Mouse (Mus musculus) midbrain, embryonic 15.5 days (tissue): ENCODE results near the gene Serpina9. TPM values are rescaled to one million over a fixed set of nuclear protein-coding genes. Genes with fewer than 3 reads are reported as not detected.

ENCODE experiments used
- ATAC-seq: fragments of 200-750 bp; cut with Nextera tagmentation; replicated peaks from 2 replicates; pipeline ENCODE4 v1.8.0; 2017; ENCODE audit warnings: moderate TSS enrichment
- H3K27ac ChIP-seq: fragments of 300-500 bp; sonication (generic); 2 replicates; pipeline ENCODE4 v1.5.1; 2015; ENCODE audit warnings: mild to moderate bottlenecking, inconsistent platforms
- H3K27me3 ChIP-seq: fragments of 300-500 bp; sonication (generic); replicated peaks from 2 replicates; pipeline ENCODE4 v1.6.1; 2015; ENCODE audit warnings: inconsistent platforms
- H3K36me3 ChIP-seq: fragments of 300-500 bp; sonication (generic); replicated peaks from 2 replicates; pipeline ENCODE4 v1.6.1; 2015; ENCODE audit warnings: inconsistent platforms
- H3K4me1 ChIP-seq: fragments of 300-500 bp; sonication (generic); 2 replicates; pipeline ENCODE4 v1.6.1; 2015; ENCODE audit warnings: inconsistent platforms
- H3K4me2 ChIP-seq: fragments of 300-500 bp; sonication (generic); 2 replicates; pipeline ENCODE4 v1.6.1; 2015; ENCODE audit warnings: inconsistent platforms, mild to moderate bottlenecking, moderate library complexity
- H3K4me3 ChIP-seq: fragments of 300-500 bp; sonication (generic); 2 replicates; pipeline ENCODE4 v1.5.1; 2015; ENCODE audit warnings: mild to moderate bottlenecking, inconsistent platforms
- H3K9ac ChIP-seq: fragments of 300-500 bp; sonication (generic); 2 replicates; pipeline ENCODE4 v1.6.1; 2015; ENCODE audit warnings: mild to moderate bottlenecking, inconsistent platforms
- H3K9me3 ChIP-seq: fragments of 300-500 bp; sonication (generic); 2 replicates; pipeline ENCODE4 v1.6.1; 2016; ENCODE audit warnings: inconsistent platforms
- WGBS: fragments of 180-500 bp; shearing (Covaris S2); methylation state at CpG from one replicate; pipeline ENCODE4 v1.1.7; 2015; ENCODE audit warnings: mixed read lengths; 5-methylcytosine and 5-hydroxymethylcytosine counted together
- polyA plus RNA-seq: library from polyadenylated mRNA; unstranded; fragments of >200 nt; fragmentation: Nextera tagmentation; extraction: Ambion mirVana; gene quantifications from 2 replicates; pipeline ENCODE4 v1.2.1, GENCODE M21; 2015

Gene Serpina9
- polyA plus RNA-seq = 0.05 TPM in 1 of 2 replicates, not detected in the other

GRCm38 (mm10) chr12:104013620-104014019 lies at the start of gene Serpina9:
TSS of gene Serpina9 (minus strand) at chr12:104013755.
- 90% methylated on average over 6 of the region's 6 CpGs for WGBS
- H3K9ac ChIP-seq = no peak within 1 kb of the TSS
- H3K27me3 ChIP-seq = no peaks in the 10 kb centered on the region
- no peak within 1 kb of the TSS for H3K4me3 ChIP-seq
- no peak within 1 kb of the TSS for H3K27ac ChIP-seq
- H3K4me2 ChIP-seq = no peak within 1 kb of the TSS
- H3K4me1 ChIP-seq = no peaks in the 10 kb centered on the region
- ATAC-seq = no peak
- H3K36me3 ChIP-seq = no peaks in the 10 kb centered on the region
- no peaks in the 10 kb centered on the region for H3K9me3 ChIP-seq

DNA sequence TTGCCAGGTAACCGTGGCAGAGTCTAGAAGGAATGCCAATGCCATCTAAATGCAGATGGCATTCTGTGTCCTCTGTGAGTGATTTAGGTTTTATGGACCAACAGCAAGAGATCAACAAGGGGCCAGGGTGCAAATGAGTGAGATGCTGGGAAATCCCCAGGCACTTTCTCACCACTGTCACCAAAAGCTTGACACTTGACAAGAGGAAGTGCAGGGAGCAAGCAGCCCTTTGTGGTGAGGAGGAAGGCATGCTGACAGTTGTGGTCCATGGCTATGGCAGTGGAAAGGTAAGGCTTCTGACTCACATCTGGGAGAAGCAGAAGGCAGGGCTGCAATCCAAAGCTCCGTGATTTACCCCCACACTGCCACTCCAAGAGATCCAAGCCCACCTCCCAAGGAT lies 48.3 kb upstream of the Serpina9 start:
- H3K4me1 ChIP-seq = no peaks in the 10 kb centered on the region
- WGBS = 54% methylated on average over 2 of the region's 2 CpGs
- no peaks in the 10 kb centered on the region for H3K9me3 ChIP-seq
- H3K36me3 ChIP-seq = no peaks in the 10 kb centered on the region
- H3K4me2 ChIP-seq = no peak overlapping the region
- no peak overlapping the region for H3K9ac ChIP-seq
- no peaks in the 10 kb centered on the region for H3K27me3 ChIP-seq
- no peak overlapping the region for H3K4me3 ChIP-seq
- no peak overlapping the region for H3K27ac ChIP-seq
- ATAC-seq = no peak

DNA sequence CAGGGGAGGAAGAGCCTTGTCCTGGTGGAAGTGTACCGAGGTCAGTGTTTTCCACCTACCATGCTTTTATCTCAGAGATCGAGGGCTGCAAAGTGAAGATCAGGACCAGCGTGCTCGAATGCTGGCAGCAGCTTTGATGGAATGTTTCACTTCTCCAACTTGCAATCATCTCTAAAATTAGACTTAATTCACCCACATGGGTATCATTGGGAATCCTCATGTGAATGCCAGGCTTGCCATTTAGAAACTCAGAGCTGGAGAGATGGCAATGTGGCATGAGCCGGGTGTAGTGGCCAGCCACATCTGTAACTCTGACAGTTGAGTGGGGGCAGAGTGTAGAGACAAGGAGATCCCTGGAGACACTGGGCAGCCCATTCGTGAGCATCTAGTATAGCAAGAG lies 46.6 kb upstream of the Serpina9 start:
- 81% methylated on average over 6 of the region's 6 CpGs for WGBS
- H3K9ac ChIP-seq = no peak overlapping the region
- no peak overlapping the region for H3K27ac ChIP-seq
- H3K4me2 ChIP-seq = no peak overlapping the region
- no peak for ATAC-seq
- no peaks in the 10 kb centered on the region for H3K4me1 ChIP-seq
- H3K9me3 ChIP-seq = no peaks in the 10 kb centered on the region
- H3K27me3 ChIP-seq = no peaks in the 10 kb centered on the region
- H3K36me3 ChIP-seq = no peaks in the 10 kb centered on the region
- no peak overlapping the region for H3K4me3 ChIP-seq

GRCm38 (mm10) chr12:104057531-104057930 lies 44.0 kb upstream of the Serpina9 start:
- Histone ChIP-seq H3K9me3 (no peaks in the 10 kb centered on the region), H3K36me3 (no peaks in the 10 kb centered on the region), H3K9ac (no peak overlapping the region), H3K27ac (no peak overlapping the region), H3K4me2 (no peak overlapping the region), H3K4me1 (no peaks in the 10 kb centered on the region), H3K27me3 (no peaks in the 10 kb centered on the region), H3K4me3 (no peak overlapping the region)
- ATAC-seq = no peak
- WGBS = 89% methylated on average over 7 of the region's 7 CpGs

DNA sequence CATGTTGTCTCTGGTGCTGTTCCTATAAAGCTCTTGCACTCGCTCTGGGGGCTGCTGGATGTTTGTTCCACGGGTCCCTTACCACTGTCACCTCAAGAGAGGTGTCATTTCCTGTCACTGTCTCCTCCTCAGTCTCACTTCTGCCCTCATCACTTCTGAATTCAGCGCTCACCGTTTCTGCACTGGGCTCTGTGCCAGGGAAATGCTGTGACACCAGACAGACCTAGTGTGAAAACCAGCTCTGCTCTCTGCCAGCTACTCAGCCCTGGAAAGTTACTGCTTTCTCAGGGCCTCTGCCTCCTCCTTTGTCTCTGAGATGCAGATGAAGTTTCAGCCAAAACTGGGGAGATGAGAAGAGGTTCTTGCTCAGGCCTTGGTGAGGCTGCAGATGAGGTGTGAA lies 43.5 kb upstream of the Serpina9 start:
- no peak for ATAC-seq
- no peaks in the 10 kb centered on the region for H3K4me1 ChIP-seq
- H3K4me2 ChIP-seq = no peak overlapping the region
- H3K9me3 ChIP-seq = no peaks in the 10 kb centered on the region
- H3K27ac ChIP-seq = no peak overlapping the region
- 54% methylated on average over 4 of the region's 4 CpGs for WGBS
- no peak overlapping the region for H3K4me3 ChIP-seq
- no peaks in the 10 kb centered on the region for H3K36me3 ChIP-seq
- H3K27me3 ChIP-seq = no peaks in the 10 kb centered on the region
- no peak overlapping the region for H3K9ac ChIP-seq

DNA sequence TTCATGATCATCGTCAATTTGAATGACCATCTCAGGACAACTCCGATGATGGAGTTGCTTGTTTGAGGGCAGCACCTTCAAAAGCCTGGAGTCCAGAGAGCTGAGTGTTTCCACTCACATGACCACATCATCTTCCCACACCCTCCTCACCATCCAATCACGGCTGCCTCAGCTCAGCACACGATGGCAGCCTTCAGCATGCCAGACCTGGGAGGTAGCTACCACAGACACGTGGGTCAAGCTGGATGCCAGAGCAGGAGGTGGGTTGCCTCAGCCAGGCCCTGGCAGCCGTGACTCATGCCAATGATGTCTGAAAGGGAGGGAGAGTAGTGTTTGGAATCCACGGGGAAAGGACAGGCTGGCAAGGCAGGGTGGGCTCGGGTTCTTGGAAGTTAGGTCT lies 42.2 kb upstream of the Serpina9 start:
- H3K9me3 ChIP-seq = no peaks in the 10 kb centered on the region
- ATAC-seq = no peak
- H3K27ac ChIP-seq = no peak overlapping the region
- H3K36me3 ChIP-seq = no peaks in the 10 kb centered on the region
- H3K9ac ChIP-seq = no peak overlapping the region
- H3K4me2 ChIP-seq = no peak overlapping the region
- no peaks in the 10 kb centered on the region for H3K4me1 ChIP-seq
- 87% methylated on average over 8 of the region's 8 CpGs for WGBS
- no peak overlapping the region for H3K4me3 ChIP-seq
- no peaks in the 10 kb centered on the region for H3K27me3 ChIP-seq

DNA sequence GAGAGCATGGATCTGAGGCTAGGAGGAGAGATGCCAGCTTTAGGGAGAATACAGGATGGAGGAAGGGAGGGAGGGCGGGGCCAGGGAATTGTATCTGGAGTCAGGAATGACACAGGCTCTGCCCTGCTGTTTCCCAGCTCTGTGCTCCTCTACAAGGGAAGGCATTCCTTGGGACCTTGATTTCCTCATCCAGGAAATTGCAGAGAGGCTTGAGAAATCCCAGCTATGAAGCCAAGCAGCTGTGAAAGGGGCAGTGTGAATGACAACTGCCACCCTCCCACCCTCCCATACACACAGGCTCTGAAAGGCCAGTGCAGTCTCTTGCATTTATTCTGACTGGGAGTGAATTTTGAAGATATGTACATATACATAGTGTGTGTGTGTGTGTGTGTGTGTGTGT lies 40.4 kb upstream of the Serpina9 start:
- no peaks in the 10 kb centered on the region for H3K36me3 ChIP-seq
- no peak overlapping the region for H3K4me3 ChIP-seq
- no peak overlapping the region for H3K4me2 ChIP-seq
- no peak overlapping the region for H3K27ac ChIP-seq
- no peak for ATAC-seq
- H3K9ac ChIP-seq = no peak overlapping the region
- 63% methylated on average over 1 of the region's 1 CpGs for WGBS
- no peaks in the 10 kb centered on the region for H3K27me3 ChIP-seq
- H3K4me1 ChIP-seq = no peaks in the 10 kb centered on the region
- no peaks in the 10 kb centered on the region for H3K9me3 ChIP-seq

DNA sequence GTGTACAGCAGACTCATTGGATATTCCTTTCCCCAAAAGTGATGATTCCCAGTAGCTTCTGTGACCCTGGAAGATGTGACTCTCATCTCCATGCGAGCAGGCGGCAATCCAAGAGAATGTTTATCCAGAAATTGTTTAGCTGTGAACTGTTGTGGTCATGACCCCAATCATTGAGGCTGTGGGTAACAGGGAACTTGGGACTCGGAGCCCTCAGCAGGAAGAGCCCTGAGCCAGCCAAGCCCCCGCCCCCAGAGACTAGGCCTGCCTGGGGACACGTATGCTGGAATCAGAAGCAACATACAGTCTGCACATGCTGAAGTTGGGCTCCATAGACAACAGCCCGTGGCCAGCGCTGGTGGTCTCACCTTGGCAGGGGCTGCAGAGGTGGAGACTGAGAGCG lies 32.2 kb upstream of the Serpina9 start:
- Histone ChIP-seq H3K36me3 (no peaks in the 10 kb centered on the region), H3K9ac (no peak overlapping the region), H3K4me3 (no peak overlapping the region), H3K4me2 (no peak overlapping the region), H3K27ac (no peak overlapping the region), H3K9me3 (no peaks in the 10 kb centered on the region), H3K4me1 (no peaks in the 10 kb centered on the region), H3K27me3 (no peaks in the 10 kb centered on the region)
- ATAC-seq = no peak
- WGBS = 90% methylated on average over 8 of the region's 8 CpGs

DNA sequence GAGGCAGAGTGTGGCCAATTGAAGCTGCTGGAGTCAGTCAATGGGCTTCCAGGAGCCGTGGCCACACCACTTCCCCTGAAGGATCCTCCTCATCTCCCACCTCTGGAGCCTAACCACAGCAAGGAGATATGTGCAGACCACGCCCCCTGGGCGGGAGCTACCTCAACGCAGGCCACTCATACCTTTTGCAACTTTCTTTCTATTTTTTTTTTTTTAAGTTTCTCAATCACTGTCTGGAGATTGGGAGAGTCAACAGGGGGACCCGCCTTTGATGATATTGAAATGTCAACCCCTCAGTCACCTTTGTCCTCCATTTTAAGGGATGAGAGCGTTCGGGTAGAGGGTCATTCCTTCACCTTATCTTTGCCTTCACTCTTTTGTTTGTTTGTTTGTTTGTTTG lies 30.8 kb upstream of the Serpina9 start, which contains the start of gene Serpina12:
TSS of gene Serpina12 (minus strand) at position 101 of the 400 bp plus-strand sequence.
- Histone ChIP-seq H3K27ac (no peak within 1 kb of the TSS), H3K4me3 (no peak within 1 kb of the TSS), H3K9me3 (no peaks in the 10 kb centered on the region), H3K4me1 (no peaks in the 10 kb centered on the region), H3K9ac (no peak within 1 kb of the TSS), H3K36me3 (no peaks in the 10 kb centered on the region), H3K27me3 (no peaks in the 10 kb centered on the region), H3K4me2 (no peak within 1 kb of the TSS)
- ATAC-seq = no peak
- 90% methylated on average over 7 of the region's 7 CpGs for WGBS

GRCm38 (mm10) chr12:104042753-104043152 lies 29.2 kb upstream of the Serpina9 start:
- Histone ChIP-seq H3K4me2 (no peak overlapping the region), H3K9ac (no peak overlapping the region), H3K9me3 (no peaks in the 10 kb centered on the region), H3K27ac (no peak overlapping the region), H3K27me3 (no peaks in the 10 kb centered on the region), H3K4me3 (no peak overlapping the region), H3K36me3 (no peaks in the 10 kb centered on the region), H3K4me1 (no peaks in the 10 kb centered on the region)
- WGBS = 91% methylated on average over 2 of the region's 2 CpGs
- no peak for ATAC-seq

- ATAC-seq = no peak
- H3K4me2 ChIP-seq = no peak overlapping the region
- H3K4me3 ChIP-seq = no peak overlapping the region
- no peaks in the 10 kb centered on the region for H3K36me3 ChIP-seq
- no peak overlapping the region for H3K9ac ChIP-seq
- H3K27ac ChIP-seq = no peak overlapping the region
- no peaks in the 10 kb centered on the region for H3K9me3 ChIP-seq
- WGBS = 60% methylated on average over 6 of the region's 6 CpGs
- H3K27me3 ChIP-seq = no peaks in the 10 kb centered on the region
- no peaks in the 10 kb centered on the region for H3K4me1 ChIP-seq
These were observed 27.8 kb upstream of the Serpina9 start for GRCm38 (mm10) chr12:104041401-104041800.

GRCm38 (mm10) chr12:104038181-104038580 lies 24.6 kb upstream of the Serpina9 start:
- Histone ChIP-seq H3K27ac (no peak overlapping the region), H3K9me3 (no peaks in the 10 kb centered on the region), H3K4me3 (no peak overlapping the region), H3K9ac (no peak overlapping the region), H3K4me1 (no peaks in the 10 kb centered on the region), H3K4me2 (no peak overlapping the region), H3K27me3 (no peaks in the 10 kb centered on the region), H3K36me3 (no peaks in the 10 kb centered on the region)
- WGBS = 88% methylated on average over 7 of the region's 7 CpGs
- ATAC-seq = no peak

- no peak overlapping the region for H3K4me3 ChIP-seq
- H3K27ac ChIP-seq = no peak overlapping the region
- H3K4me2 ChIP-seq = no peak overlapping the region
- no peaks in the 10 kb centered on the region for H3K9me3 ChIP-seq
- no peaks in the 10 kb centered on the region for H3K27me3 ChIP-seq
- no peaks in the 10 kb centered on the region for H3K36me3 ChIP-seq
- 90% methylated on average over 1 of the region's 1 CpGs for WGBS
- ATAC-seq = no peak
- H3K4me1 ChIP-seq = no peaks in the 10 kb centered on the region
- no peak overlapping the region for H3K9ac ChIP-seq
These were observed 20.2 kb upstream of the Serpina9 start for GRCm38 (mm10) chr12:104033752-104034151.
